Mouse (Mus musculus) G1E-ER4 (cell line): ENCODE data around the gene Wrap73. TPM values are rescaled to one million over a fixed set of nuclear protein-coding genes. Genes with fewer than 3 reads are reported as not detected.

Source experiments
- GATA1 ChIP-seq: IDR thresholded peaks from one replicate; pipeline ENCODE4 v1.8.0; 2012; ENCODE audit warnings: low read length, inconsistent platforms
- polyA plus RNA-seq: library from polyadenylated mRNA; stranded (reverse); fragments of >175 nt; gene quantifications from 2 replicates; pipeline ENCODE4 v1.2.3, GENCODE M21; 2012

Wrap73 gene
- polyA plus RNA-seq, 1 experiment: 17.5 TPM

- TF ChIP-seq GATA1: no peak
Observed at GRCm38 (mm10) chr4:154198377-154198961, 56.3 kb downstream of the Wrap73 start.

GRCm38 (mm10) chr4:154201511-154201910, 59.3 kb downstream of the Wrap73 start:
- TF ChIP-seq GATA1: no peak

GRCm38 (mm10) chr4:154204532-154204931, 62.4 kb downstream of the Wrap73 start:
- TF ChIP-seq GATA1: no peak

- TF ChIP-seq GATA1: no peak
Observed at GRCm38 (mm10) chr4:154205392-154205791, 63.2 kb downstream of the Wrap73 start.

GRCm38 (mm10) chr4:154207261-154207660, 65.1 kb downstream of the Wrap73 start:
- no peak for TF ChIP-seq GATA1

- no peak for TF ChIP-seq GATA1
Observed at GRCm38 (mm10) chr4:154209054-154209453, 66.9 kb downstream of the Wrap73 start.

- TF ChIP-seq GATA1: no peak
Observed at GRCm38 (mm10) chr4:154209825-154210224, 67.7 kb downstream of the Wrap73 start.

- no peak for TF ChIP-seq GATA1
Observed at GRCm38 (mm10) chr4:154211459-154211858, 69.3 kb downstream of the Wrap73 start.

GRCm38 (mm10) chr4:154213586-154213985, 71.4 kb downstream of the Wrap73 start:
- no peak for TF ChIP-seq GATA1

GRCm38 (mm10) chr4:154214075-154214474, 71.9 kb downstream of the Wrap73 start:
- no peak for TF ChIP-seq GATA1

Other genes starting within 250 kb of the Wrap73 start
- 117 and 121 TPM in 2 replicates for gene A430005L14Rik, start 185.1 kb upstream of the Wrap73 start, polyA plus RNA-seq
- 15.5 and 15.8 TPM in 2 replicates for gene Dffb, start 167.2 kb upstream of the Wrap73 start, polyA plus RNA-seq
- 7.8 and 10.7 TPM in 2 replicates for gene Cep104, start 167.2 kb upstream of the Wrap73 start, polyA plus RNA-seq
- 178 and 230 TPM in 2 replicates for gene Lrrc47, start 130.6 kb upstream of the Wrap73 start, polyA plus RNA-seq
- gene Smim1, start 116.1 kb upstream of the Wrap73 start, polyA plus RNA-seq: 84.0 and 144 TPM in 2 replicates
- gene Ccdc27, start 99.7 kb upstream of the Wrap73 start, polyA plus RNA-seq: not detected in 2 replicates
- gene Trp73, start 2.2 kb upstream of the Wrap73 start, polyA plus RNA-seq: 0.18 TPM in 1 of 2 replicates, not detected in the other
- 80.5 and 100 TPM in 2 replicates for gene Tprgl, start 18.3 kb downstream of the Wrap73 start, polyA plus RNA-seq
- gene Megf6, start 28.4 kb downstream of the Wrap73 start, polyA plus RNA-seq: 0.03 and 0.05 TPM in 2 replicates
- gene Arhgef16, start 159.3 kb downstream of the Wrap73 start, polyA plus RNA-seq: not detected in 2 replicates
- gene B230104I21Rik, start 193.8 kb downstream of the Wrap73 start, polyA plus RNA-seq: not detected in 2 replicates